Mouse (Mus musculus) spleen, postnatal 10 days (tissue): ENCODE measurements at regions not wholly inside any gene's neighbourhood (a gene's known extent, or its start where the extent isn't known, plus 50 kb on each side); places are given as distances from the start of the nearest gene placed in this dataset.
"Not testable (repeated sequence)": the region's sequence is repeated elsewhere in the genome, so short reads cannot be mapped to it uniquely, and the experiment has no call there.

ENCODE experiments used
- DNase-seq, 2 experiments: peaks; one replicate each; pipeline ENCODE4 v3.0.0; 2021 to 2022; ENCODE audit warnings: low spot score in 2 of 2

DNA sequence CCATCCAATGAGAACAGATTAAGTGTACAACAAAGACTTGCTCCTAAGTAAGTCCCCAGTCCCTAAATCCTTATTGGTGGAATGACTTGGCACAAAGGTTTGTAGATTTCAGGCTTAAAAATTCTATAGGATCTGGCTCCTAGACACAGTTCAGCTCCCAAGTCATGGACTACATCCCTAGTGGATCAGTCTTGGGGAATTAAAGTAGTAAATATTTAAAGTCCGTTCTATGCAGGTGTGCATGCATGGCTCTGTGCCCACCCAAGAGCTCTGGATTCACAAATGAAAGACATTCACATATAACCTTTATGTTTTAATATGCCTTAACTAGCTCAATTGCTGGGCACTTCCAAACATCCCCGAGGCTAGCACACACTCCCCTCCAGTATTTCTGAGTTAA lies 162.8 kb downstream of the Akr1d1 start:
- no peak for DNase-seq

DNA sequence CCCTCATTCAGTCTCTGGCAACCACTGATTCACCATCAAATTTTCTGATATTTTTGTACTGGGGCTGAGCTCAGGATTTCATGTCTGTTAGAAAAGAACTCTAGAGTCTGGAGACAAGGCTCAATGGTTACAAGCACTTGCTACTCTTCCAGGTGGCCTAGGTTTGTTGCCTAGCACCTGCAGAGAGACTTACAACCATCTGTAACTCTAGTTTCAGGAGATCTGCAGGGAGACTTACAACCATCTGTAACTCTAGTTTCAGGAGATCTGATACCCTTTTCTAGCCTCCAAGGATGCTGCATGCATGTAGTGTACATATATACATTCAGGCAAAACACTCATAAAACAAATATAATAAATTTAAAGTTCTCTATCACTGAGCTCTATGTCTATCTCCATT lies 166.1 kb downstream of the Akr1d1 start:
- no peak for DNase-seq

DNA sequence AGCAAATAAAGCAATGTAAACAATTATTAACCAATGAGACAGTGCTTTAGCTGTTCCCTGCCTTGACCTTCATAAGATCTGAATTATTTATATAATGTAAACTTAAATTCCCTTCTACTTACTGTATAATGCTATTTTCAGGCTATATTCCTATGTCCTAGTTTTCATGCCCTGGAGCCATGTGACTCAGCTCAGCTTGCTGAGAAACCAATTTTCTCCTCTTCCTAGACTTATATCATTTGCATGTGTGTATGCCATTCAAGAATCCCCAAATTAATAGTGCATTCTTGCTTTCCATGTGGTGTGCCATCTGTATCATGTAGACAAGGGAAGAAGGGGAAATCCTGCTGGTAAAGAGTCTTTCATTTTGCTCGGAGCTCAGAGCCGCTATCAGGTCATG lies 166.7 kb upstream of the Trim24 start:
- no peak for DNase-seq

DNA sequence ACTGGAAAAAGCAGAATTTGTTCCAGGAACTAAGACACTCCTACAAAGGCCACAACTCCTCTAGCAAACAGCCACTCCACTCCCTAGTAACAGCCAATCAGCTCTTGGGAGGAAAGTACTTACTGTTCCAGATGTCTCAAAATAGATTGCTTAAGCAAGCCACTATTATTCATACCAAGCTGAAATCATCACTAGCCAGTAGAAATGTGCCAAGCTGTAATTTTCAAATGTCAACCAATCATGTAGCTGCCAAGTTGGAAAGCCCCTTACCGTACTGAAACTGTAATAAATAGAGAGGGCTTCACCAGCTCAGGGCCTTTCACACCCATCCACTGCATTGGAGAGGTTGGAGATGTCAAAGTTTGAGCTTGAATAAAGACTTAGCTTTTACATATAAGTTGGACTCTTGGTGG lies 164.9 kb upstream of the Trim24 start:
- no peak for DNase-seq

DNA sequence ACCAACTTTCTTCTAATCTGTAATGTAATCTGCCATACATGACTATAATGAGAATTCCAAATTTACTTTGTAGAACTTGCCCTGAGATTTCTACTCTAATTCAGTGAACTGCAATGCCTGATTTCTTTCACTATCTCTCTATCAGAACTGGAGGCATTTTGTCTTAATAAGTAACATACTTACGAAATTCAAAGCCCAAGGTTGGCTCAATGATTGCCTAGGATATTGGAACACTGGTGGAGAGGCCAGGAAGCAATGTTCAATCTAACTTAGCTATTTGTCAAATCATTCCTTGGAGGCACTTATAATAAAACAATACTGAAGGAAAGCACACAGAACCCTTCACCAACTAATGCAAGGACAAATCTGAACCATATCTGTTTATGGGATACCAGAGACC lies 162.9 kb upstream of the Trim24 start:
- not testable (repeated sequence) for DNase-seq

DNA sequence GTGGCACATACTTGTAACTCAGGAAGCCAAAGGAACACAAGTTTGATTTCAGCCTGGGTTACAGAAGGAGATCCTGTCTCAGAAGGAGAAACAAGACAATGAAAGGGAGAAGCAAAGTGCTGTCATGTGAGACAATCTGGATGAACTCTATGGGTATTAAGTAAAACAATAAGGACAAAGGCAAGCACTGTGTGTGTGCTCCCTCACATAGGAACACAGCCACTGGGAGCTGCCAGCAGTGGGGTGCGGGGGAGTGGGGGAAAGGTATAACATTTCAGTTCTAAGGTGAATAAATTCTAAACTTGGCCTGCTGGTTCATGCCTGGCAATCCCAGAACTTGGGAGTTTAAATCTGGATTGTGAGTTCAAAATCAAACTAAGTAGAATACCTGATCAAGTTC lies 158.8 kb upstream of the Trim24 start:
- no peak for DNase-seq

DNA sequence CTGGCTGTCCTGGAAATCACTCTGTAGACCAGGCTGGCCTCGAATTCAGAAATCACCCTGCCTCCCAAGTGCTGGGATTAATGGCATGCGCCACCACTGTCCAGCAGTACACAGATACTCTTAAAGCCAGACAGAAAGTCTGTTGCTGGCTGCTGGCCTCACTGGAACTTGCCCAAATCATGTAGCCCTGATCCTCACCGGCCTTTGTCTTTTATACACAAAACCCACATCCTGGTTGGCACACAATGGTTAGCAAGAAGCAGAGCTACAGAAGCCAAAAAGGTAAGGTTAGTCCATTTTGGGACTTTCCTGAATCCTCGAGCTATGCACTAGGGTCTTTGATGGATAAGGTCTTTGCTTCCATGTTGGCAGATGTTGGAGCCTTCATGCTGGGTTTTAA lies 157.2 kb upstream of the Trim24 start:
- DNase-seq, result no peak

DNA sequence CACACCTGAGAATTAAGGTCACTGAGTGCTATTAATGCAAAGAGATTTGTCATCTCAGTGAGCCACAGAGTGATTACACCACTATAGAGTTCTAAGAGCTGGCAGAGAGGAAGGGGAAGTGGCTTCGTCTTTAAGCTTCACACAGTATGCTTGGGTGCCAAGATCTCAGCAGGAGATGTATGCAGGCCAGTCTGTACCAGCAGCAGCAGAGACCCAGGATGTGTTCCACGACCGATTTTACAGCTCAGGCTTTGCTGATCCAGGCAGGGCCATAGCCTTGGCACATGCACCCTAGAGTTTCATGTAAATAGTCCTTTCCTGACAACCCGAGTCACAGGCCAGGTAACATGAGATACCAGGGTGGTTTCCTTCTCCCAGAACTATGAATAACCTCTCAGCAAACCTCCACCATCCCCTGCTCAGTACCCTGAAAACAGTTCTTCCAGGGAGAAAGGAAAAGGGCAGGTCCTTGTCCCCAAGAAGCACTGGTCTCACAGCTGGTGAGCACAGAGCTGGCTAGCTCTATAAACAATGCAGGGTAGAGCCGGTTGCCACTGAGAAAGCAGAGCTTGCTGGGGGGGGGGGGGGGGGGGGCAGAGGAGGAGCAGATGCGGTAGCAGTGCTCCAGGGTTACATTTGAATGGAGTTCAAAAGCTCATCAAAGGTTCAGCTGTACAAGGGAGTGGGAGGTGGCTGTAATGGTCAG lies 156.2 kb upstream of the Trim24 start:
- peak in 1 of 2 experiments; percentile 28 for DNase-seq

DNA sequence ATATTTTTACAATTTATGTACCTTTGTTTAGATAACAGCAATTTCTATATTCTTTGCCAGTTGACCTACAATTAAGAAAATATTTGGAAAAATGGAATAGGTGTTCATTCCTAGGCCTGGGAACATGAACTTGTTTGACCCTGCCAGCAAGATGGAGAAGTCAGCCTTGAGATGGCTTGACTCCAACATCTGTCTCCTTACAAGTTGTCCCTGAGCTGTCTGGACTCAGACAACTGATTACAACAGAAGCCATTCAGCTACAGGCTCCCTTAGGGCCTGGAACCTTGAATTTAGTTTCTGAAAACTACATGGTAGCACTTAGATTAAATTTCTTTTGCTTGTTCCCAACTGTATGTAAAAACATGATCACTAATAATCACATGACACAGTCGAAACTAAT lies 148.9 kb upstream of the Trim24 start:
- no peak for DNase-seq

DNA sequence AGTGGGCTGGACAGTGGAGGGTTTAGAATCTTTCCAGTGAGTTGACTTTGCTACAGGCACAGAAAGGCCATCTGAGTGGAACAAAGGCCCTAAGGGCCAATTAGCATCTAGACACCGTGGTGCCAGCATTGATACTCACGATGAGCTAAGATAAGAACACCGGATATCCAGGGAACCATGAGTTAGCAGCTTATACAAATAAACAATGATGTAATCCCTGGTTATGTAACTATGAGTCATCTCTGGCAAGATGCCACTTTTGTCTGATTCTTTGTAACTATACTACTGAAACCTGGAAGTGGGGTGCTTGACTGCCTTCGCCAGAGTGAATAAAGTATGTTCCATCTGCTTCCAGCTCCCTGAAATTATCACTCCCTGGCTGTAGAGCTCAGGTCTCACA lies 147.3 kb upstream of the Trim24 start:
- DNase-seq, result no peak

DNA sequence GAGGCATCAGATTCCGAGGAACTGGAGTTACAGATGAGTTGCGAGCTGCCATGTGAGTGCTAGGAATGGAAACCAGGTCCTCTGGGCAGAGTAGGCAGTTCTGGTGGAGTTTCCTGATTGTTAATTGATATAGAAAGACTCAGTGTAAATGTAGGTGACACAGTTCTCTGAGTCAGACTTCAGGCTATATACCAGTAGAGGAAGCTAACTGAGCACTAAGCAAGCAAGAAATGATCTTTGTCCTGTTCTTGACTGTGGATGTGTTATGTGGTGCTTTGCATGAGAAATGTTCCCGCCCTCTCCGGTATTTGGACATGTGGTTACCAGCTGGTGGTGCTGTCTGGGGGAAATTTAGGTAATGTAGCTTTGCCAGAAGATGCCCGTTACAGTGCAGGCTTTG lies 146.4 kb upstream of the Trim24 start:
- DNase-seq, result no peak

DNA sequence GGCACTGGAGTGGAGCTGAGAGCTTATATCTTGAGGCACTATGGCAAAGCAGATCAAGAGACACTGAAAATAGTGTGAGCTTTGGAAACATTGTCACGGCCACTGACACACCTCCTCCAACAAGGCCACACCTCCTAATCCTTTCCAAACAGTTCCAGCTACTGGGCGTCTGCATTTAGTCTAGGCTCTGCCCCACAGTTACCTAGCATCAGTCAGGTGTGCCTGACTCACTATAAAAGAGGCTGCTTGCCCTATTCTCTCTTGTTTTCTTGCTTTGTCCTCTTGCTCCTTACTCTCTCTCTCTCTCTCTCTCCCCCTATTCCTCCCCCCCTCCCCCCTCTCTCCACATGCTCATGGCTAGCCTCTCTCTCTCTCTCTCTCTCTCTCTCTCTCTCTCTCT lies 142.0 kb upstream of the Trim24 start:
- DNase-seq, result no peak

DNA sequence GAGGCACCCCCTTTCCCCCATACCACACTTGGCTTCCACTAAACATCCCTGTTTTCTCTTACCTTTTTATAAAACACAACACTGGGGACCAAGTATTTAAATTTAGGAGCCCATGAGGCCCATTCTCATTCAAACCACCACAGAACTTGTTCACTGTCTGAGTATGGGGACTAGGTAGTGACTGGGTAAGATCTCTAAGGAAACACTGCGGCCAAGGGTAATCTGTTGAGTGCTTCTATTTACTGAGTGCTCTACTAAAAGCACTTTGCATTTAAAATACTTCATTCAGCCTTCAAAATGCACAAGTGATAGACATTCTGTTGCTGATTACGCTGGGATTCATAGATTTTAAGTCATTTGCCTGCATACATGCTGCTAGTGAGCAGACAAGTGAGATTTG lies 141.4 kb upstream of the Trim24 start:
- DNase-seq, result no peak

DNA sequence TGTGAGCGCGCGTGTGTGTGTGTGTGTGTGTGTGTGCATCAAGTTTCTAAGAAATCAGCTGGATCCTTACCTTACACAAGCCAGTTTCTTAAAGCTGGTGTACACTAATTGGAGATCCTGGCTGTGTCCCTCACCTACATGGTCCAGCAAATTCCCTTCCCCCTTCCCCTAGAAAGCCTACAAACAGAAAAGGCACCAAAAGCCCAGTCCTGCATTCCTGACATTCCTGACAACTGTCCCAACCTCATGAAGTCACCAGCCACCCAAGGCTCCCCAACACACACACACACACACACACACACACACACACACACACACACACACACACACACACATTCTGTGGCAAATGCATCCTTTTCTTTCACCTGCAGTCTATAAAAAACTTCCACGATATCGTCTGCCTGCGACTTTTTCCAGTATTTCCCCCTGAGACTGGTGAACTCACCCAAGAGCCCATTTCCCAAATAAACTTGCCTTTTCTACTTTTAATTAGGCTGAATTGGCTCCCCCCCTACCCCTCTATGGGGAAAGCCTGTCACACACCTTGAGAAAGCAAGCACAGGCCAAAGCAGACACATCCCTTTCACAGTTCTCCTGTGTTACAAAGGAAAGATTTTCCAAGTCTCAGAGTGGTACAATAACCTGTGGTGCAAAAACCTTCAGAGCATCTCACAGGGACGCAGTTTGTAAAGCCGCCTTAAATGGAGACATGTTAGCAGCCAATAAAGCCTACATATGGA lies 139.9 kb upstream of the Trim24 start:
- DNase-seq, result no peak

DNA sequence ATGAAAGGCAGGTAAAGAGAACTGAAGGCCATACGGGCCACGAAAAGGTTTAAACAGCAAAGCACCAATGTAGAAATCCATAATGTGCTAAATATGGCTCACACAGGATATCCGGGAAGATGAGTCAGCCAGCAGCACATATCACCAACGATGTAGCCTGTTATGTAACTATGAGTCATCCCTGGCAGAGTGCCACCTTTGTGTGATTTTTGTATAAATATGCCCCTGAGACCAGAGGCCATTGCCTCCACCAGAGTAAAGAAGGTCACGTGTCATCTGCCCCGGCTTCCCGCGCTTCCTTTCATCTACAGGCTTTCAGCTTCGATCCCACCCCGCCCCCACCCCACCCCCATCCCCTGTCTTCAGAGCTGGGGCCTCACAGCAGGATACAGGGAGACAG lies 138.2 kb upstream of the Trim24 start:
- peak in 1 of 2 experiments; percentile 65 for DNase-seq

DNA sequence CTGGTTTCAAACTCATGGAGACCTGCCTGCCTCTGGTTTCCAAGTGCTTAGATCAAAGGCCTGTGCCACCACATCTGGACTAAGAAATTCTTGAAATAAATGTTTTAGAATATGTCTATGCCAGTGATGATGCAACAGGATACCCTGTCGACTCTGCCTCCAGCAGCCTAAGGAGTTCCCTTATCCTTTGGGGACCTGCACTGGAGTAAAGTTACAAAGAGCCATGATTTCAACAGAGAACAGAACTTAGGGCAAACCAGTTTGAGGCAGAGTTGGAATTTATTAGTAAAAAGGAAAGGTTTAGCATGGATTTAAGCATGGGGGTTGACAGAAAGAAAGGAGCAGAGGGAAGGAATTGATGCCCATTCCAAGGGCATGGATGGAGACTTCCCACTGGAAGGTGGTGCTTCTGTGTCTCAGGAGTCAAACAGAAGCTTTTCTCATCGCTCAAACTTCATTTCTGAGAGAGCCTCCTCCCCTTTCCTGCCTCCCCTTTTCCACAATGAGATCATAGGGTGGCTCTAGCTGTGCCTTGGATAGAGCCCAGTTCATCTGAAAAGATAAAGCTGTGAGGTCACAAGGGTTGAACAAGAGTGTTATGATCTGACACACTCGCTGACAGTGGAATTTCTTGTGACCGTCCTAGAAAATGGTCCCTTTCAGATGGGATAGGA lies 135.2 kb upstream of the Trim24 start:
- no peak for DNase-seq

DNA sequence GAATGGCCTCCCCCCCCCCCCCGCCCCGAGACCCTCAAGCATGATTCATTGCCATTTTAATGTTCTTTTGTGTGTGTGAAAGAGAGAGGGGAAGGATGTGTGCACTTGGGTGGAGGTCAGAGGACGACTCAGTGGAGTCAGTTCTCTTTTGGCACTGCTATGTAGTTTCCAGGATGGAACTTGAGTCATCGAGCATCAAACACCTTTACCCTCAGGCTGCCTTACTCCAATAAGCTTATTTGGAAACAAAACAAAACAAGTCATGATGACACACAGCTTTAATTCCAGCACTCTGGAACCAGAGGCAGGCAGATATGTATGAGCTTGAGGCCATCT lies 134.7 kb upstream of the Trim24 start:
- DNase-seq, result no peak

DNA sequence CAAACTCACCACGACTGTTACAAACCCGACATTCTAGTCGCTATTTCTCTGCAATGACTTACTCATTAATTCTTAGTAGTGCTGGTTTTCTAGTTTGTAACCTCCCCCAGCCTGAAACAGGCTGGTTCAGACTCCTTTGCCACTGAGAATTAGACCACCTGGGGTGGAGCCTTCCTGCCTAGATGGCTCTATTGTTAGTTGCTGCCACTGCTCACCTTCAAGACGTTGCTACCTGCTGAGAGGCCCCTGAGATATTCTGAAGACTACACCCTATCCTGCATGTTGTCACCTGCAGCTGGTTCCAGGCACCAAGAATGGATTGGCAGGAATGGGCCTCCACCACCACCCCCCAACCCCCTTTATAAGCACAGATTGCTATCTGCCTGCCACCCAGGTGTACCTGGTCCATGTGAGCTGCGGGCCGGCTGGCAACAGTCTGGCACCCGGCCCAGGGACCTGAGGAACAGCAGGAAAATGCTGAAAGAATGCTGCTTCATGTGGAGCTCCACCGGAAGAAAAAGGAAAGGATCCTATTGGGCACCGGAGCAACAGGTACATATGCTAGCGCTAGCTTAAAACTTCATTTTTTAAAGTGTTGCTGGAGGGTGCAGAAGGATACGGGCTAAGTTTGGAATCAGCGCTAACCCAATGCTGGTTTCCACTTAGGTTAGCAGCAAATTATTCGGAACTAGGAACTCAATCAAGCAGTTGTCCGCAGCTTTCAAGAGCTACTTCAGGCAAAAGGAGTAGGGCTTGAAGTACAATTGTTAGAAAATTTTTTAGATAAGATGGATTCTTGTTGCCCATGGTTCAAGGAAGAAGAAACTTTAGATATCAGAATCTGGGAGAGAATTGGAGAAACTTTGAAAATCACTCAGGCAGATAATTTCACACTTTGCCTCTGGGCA lies 129.4 kb upstream of the Trim24 start:
- DNase-seq, result no peak

DNA sequence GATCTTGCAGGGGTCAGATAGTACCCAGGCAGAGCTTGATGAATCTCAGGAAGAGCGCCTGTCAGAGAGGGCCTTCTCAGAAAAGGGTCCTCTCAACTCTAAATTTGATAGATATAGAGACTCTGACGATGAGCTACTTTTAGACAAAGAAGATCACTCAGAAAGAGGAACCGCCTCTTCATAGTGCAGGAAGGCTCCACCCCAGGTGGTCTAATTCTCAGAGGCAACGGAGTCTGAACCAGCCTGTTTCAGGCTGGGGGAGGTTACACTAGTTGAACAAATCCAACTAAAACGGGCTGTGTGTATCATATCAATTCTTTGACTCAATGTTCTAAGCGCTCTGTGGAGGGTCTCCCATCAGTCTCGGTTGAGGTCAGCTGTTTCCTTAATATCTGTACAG lies 128.7 kb upstream of the Trim24 start:
- DNase-seq, result not testable (repeated sequence)

DNA sequence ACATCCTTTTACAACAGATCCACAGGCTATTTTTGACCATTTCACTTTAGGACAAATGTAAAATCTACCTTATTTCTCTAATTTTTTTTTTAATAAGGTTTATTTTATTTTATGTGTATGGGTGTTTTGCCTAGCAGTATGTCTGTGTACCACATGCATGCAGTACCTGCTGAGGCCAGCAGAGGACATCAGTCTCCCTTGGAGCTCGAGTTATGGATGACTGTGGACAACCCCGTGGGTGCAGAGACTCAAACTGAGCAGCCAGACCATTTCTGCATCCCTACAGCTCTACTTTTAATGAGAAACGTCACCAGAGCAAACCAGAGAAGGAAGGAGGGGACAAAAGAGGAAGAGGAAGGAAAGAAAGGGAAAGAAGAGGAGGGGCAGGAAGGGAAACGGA lies 125.9 kb upstream of the Trim24 start:
- DNase-seq, result peak in 1 of 2 experiments; percentile 47

DNA sequence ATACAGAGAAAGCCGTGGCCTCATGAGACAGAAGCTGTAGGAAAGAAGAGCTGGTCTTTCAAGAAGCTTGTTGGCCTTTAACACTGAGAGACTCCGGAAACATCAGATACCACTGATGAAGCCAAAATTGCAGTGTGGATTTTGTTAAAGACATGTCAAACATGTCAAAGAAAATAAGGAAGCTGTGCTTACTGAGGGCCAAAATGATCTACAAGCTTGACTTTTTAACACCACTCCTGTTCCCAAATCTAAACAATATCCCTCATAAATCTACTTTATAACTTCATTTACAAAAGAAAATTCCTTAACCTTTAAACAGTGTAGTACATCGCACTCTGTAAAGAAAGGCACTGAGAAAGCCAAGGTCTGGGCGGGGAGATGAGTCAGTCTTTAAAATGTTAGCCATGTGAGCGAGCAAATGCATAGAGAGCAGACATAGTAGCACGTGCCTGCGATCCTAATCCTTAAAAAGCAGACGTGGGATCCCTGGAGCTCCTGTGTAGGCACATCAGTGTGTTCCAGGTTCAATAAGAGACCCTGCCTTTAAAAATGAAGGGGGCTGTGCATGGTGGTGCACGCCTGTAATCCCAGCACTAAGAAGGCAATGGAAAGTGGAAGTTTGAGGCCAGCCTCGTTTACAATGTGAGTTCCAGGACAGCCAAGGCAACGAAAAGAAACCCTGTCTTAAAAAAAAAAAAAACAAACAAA lies 125.1 kb upstream of the Trim24 start:
- DNase-seq, result no peak
